Mouse (Mus musculus): Measurements from ENCODE around the gene Zfp422.
A peak's percentile ranks its signal among the peaks of the same experiment; 100 is the strongest.

The Zfp422 gene

DNA sequence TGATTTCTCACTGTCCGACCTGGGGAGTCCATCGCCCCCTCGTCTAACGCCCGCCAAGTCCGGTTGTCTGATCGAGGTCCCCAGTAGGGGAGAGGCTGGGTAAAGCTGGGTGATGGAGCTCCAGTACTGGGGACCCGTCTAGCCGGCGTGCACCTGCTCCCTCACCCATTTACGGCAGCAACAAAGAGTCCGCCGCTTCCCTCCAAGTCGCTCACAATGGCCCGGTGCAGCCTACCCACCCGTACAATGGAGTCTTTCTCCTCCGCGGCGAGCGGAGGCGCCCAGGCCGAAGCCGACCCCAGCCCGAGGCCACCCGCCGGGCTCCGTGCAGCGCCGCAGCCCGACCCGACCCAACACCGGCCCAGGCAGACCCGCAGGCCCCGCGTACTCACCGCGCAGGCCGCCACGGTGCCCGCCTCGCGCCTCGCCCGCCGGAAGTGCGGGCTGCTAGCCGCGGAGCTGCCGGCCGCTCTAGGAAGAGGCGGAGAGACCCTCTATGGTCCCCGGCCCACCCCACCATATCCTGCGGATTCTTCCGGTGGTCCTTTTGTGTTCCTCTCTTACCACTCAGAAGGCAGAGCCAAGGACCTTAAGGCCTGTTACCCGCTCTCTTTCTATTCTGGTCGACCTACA is at the start of gene Zfp422:
TSS of gene Zfp422 (minus strand) at position 461 of the 633 bp plus-strand sequence.
- peak; percentile 34 for DNase-seq (ENCODE audit: low read depth, low spot score)

DNA sequence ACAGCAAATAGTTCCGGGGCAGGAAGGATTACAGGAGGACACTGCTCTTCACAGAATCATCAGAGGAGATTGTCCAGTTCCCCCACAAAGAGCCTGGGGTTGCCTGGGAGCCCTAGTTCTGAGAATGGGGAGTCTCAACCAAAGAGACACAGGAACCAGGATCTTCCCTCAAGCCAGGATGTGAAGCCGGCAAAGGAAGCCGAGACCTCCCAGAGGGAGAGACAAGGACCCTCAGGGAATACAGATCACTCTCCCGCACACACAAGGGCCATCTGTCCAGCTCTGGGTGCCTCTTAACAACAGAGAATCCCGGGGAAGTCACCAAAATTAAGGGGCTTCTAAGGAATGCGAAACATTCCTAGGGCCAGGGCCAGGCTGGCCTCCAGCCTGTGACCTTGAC is 48.5 kb upstream of the Zfp422 start:
- no peak for DNase-seq (ENCODE audit: low read depth, low spot score)

DNA sequence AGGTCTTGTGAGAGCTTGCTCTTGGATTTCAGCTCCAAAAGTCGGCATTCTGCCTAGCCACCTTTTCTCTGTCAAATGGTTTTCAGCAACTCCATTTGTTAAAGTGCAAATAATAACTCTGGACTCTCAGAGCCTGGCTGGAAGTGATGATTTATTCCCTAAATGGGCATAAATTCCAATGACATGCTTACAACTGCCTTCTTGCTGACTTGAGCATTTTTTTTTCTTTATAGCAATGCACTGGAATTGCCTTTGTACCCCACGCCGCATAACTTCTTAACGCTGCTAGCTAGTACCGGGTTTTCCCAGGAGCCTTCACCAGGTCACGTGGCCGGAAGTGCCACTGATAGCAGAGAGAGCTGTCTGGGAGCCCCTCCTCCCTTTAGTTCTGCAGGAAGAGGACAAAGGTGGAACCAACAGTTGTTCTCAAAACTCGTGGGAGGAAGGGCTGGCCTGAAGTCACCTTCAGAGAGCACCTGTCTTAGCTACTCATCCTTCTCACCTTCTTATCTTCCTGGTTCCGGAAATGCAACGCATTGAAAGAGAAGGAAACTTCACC is 47.6 kb upstream of the Zfp422 start:
- DNase-seq (ENCODE audit: low read depth, low spot score) = no peak

DNA sequence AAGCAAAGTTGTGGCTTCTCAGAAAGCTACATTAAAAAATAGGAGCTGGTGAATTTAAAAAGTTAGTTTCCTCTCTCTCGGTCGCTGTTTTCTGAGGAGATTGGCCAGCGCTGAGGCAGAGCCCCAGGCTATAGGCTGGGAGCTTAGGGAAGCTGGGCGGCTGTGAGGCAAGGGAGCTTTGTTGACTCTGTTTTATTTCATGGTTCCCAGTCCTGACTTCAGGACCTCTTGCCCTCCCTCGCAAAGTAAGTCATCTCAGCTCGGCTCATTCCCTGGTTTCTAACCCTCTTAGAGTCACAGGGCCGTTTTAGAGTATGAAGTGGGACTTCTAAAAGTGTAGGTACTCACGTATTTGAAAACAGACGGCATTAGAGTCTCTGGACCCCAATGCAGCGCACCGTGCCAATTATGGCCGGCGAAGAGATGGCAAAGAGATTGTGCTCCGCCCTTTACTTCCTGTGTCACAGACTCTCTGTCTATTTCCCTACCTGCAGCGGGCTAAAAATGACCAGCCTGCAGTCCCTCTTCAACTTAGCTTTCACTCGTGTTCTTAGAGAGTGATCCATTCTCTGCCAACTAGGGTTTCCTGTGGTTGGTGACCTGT is 45.6 kb upstream of the Zfp422 start:
- DNase-seq (ENCODE audit: low read depth, low spot score) = no peak

DNA sequence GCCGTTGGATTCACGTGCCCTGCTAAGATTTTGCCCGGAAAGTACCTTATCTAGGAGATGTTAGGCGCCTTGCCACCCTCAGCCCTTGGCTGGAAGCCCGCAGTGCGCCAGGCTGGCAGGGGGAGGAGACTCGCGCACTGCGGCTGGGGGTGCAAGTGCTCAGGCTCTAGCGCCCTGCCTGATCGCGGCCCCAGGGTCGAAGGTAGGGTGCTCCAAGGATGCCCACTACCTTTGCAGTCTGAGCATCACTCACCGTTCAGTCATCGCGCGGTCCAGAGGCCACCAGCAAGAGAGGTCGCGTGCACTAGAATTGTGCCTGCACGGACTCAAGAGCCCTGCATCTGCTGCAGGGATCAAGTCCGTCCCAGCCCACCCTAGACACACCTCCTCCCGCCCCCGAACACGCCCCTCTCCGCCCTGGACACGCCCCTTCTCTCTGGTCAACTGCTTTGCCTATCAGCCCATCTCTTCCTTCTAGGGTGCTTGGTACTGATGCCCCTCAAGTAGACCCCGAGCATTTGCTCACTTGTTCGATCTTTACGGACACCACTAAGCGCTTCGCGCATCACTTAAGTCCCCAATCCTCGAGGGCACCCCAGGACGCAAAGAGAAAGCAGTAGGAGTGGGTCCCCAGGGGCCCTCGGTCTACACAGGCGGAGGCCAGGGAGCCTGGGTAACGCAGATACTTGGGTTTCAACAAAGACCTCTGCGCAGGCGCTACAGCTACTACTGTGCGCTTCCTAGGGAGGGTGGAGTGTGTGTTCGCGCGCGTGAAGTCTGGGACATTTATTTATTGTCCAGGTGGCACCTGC is 44.9 kb upstream of the Zfp422 start, which contains the start of gene Rassf4:
TSS of gene Rassf4 (minus strand) at position 482 of the 812 bp plus-strand sequence.
- peak; percentile 76 for DNase-seq (ENCODE audit: low read depth, low spot score)

DNA sequence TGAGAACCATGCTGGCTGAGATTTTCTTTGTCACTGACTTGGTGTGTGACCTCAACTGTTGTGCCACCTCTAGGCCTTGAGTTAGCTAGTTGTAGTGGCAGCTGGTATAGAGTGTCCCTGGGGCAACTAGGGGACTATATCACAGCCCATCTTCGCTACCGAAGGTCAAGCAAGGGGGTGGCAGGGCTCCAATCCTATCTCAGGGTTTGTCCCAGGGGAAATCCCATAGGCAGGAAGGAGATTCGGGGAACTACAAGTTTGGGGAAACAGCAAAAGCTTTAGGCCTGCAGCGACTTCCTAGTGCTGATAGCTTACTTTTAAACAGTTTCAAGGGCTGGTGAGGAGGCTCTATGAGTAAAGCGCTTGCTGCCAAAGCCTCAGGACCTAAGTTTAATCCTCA is 43.5 kb upstream of the Zfp422 start:
- no peak for DNase-seq (ENCODE audit: low read depth, low spot score)

DNA sequence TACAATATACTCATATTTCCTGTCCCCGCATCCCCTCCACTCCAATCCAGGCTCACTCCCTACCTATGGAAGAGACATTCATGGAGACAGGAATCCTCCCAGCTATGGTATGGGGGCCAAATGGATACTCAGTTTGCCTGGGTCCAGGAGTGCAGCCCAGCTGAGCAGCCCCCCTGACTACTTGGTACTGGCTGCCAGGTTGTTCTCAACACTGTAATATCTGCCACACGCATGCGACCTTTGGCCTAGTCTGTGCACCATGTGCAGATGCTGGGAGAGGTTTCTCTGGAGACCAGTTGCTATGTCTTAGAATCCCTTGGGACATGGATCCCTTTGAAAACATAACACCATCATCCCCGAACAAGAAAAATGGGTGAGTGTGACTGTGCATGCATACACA is 43.0 kb upstream of the Zfp422 start:
- no peak for DNase-seq (ENCODE audit: low read depth, low spot score)

DNA sequence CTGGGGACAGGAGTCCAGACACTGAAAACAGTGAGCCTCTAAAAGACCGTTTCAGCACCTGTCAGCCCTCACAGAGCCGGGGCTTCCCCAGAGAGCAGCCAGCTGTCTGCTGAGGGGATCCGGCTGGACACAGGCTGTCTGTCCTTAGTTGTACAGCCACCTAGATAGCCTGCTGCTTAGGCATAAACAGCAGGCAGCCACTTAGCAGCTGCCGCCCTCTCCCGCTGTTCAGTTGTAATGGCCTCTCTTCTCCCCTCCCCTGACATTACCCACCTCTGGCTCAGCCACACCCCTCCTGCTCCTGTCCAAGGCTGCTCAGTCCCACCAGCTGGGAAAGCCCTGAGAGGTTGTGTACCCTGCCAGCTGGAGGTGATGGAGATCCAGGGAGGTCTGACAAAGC is 42.2 kb upstream of the Zfp422 start:
- peak; percentile 33 for DNase-seq (ENCODE audit: low read depth, low spot score)

DNA sequence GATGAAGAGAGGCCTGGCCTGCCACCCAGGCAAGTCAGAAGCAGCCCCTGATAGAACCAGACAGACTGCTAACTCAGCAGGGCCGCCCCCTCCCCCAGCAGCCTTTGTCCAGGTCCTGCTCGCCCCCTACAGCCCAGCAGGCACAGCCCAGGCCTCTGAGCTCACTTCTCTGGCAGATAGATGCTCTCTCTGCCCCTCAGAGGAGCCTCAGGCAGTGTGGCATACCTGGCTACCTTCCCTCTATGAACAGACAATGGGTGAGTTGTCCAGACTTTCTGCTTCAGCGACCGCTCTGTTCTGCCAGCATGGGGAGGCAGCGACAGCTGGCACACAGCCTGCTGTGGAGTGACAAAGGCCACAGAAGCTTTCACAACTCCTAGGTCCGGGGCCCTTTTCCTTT is 41.3 kb upstream of the Zfp422 start:
- no peak for DNase-seq (ENCODE audit: low read depth, low spot score)

DNA sequence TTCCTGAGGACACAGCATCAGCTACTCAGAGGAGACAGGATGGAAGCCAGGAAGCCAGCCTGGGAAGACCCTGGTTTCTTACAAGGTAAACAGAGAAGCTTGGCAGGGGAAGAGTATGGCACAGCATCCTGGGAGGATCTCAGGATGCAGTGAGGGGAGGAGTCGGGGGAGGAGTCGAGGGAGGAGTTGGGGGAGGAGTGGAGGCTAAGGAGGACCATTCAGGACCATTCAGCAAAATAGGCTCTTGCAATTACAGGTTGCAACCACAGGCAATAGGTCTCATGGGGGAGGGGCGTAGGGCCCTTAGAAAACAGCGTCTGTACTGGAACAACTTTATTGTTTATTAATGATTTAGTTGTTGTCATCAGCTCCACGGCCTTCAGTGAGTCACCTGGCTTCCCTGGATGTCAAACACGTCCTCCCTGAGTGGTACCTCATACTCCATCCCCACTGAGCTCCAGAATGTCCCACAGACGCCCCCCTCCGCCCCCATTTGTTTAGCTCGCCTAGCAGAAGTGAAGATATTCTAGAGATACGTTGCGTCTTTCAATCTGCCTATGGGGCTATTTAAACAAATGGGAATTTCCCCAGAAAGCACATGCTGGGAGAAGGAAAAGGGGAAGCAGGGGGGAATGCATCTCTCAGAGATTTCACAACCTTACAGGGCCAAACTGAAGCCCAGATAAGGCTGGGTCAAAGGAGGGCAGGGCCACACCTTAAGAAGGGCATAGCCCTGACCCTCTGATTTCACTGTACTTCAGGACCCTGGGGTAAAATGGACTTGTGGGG is 40.1 kb upstream of the Zfp422 start:
- DNase-seq (ENCODE audit: low read depth, low spot score) = peak; percentile 33

DNA sequence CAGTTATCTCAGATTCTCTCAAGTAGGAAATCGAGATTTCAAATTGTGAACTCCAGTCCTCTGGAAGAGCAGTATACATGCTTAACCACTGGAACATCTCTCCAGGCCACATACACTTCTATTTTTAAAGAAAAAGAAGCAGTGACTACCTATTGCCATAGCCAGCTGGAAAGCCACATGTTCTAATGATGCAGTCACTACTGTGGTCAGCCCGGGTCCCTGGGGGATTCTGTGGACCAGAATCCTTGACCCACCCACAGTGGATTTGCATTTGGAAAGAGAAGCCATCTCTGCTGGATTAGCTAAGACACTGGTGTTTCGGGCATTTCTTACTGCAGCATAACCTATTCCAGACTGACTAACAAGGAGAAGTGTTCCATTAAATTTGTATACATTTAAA is 38.6 kb upstream of the Zfp422 start:
- DNase-seq (ENCODE audit: low read depth, low spot score) = no peak

DNA sequence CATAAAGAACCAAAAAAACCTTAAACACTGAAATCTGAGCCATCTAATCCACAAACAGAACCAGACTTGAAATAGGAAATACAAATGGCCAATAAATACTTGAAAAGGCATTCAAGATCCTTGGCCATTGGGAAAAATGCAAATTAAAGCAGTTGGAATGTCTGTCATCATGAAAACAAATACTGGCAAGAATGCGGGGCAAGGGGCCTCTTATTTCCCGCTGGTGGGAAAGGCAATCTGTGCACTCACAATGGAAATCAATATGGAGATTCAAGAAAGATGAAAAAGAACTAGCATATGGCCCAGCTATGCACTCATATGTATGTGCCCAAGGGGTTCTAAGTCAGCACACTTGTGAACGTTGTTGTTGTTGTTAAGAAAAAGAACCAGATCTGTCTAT is 38.1 kb upstream of the Zfp422 start:
- DNase-seq (ENCODE audit: low read depth, low spot score) = no peak

DNA sequence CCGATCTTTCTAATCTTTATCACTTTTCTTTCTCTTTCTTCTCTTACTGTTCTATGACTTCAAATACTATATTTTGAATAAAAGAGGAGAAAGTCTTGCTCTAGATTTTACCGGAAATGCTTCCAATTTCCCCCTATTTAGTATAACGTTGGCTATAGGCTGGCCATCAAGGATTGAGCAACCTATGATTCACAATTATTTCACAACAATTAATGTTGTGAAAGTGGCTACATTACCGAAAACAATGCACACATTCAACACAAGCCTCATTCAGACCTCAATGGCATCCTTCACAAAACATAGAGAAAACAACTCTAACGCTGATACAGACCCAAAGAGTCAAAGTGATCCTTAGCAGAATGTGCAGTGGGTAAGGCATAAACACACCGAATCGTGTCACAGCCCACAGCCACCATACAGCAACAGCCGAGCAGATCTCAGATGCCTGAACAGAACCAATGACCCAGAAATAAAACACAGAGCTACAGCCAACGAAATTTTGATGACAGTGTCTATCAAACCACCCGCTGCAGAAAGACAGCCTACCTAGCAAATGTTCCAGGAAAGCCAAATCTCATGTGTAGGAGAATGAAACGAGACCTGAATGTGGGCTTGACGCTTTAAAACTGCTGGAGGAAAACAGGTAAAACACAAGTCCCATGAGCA is 37.4 kb upstream of the Zfp422 start:
- DNase-seq (ENCODE audit: low read depth, low spot score) = no peak

DNA sequence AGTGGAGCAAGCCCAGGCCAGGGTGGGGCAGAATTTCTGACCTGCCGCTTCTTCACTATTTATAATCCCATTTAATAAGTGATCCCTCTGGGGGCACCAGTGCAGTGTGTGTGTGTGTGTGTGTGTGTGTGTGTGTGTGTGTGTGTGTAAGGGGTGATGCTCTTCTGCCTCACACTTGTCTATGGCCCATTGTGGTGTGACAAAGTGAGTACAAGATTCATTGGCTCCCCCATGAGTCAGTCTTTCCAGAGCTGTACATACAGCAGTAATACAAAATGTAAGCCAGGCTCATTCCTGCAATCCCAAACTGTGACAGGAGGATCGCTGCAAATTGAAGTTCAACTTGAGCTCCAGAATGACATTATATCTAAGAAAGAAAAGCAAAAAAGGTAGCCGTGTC is 36.0 kb upstream of the Zfp422 start:
- DNase-seq (ENCODE audit: low read depth, low spot score) = no peak

DNA sequence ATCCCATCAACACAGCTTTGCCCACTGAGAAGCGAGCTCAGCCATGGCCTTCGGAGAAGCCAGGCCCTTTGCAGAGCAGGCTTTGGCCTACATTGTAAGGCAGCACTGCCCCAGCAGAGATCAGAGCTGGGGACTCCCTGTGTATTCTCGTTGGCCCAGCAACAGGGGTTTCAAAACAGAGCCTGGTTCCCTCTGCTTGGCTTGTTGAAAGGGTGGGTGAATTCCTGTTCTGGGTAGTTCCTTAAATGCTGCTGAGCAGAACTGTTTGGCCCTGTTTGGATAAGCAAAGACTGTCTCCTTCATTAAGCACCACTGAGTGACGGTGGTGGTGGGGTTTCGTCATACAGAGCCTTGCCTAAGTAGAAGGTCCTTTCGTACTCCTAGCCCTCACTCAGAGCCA is 35.2 kb upstream of the Zfp422 start:
- no peak for DNase-seq (ENCODE audit: low read depth, low spot score)

DNA sequence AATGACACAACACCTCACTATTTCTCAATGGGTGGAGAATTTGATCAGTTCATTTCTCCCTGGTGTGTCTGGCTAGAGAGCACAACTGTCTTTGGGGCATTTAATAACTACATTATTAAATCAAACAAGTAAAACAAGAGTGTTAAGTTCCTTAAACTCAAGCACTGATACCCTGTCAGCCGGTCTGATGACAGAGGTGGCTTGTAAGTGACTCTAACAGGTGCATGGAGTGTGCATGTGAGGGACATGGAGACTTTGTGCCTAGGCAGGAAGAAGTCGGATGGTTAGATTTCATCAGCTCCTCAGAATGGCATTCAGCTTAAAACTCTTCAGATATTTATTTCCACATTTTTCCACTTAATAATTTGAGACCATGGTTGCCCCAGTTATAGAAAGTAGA is 34.6 kb upstream of the Zfp422 start:
- no peak for DNase-seq (ENCODE audit: low read depth, low spot score)

DNA sequence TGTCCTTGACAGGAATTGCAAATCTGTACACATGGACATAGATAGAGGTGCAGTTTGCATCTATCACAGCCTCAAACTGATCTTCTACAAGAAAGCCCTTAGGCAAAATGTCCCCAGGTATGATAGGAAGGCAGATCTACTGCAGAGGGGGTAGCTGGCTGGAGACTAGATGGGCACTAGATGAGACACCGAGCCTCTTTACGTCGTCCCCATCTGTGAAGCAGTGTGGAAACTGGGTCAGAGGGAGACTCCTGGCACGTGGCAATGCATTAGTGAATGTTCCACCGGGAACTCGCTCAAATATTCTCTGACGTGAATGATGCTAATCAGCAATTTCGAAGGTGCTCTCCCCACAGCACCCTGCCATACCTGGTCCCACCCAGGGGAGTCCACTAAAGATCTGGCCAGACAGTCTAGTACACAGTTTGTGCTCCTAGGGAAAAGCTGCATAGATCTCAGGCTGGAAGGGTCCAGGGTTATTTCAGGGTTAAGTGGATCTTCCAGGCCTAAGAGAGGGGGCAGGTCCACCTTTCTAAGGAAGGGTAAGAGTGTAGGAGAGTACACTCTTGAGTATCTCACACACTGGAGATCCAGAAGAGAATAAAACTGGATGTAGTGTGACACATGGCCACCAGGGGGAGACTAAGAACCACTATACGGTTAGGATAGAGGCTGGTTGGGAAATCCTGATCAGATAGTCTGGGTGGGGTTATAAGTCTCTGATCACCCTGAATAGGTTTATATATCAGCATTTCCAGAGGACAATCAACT is 25.1 kb upstream of the Zfp422 start:
- DNase-seq (ENCODE audit: low read depth, low spot score) = no peak

DNA sequence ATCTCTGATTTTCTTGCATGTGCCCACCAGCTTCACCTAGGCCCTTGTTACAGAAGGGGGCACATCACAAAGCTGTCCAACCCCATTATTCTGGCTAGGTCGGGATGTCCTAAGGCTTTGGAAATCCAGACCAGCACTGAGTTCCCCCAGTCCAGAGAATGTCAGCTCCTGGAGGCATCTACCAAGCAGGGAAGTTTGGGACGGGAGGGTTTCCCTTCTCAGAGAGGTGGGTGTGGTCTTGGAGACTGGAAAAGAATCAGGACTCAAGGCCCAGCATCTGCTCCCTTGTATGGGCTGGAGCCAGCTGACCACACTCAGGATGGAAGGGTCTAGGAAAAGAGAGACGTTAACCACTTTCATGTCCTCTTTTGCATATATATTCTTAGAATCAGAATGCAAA is 24.4 kb upstream of the Zfp422 start:
- DNase-seq (ENCODE audit: low read depth, low spot score) = no peak

DNA sequence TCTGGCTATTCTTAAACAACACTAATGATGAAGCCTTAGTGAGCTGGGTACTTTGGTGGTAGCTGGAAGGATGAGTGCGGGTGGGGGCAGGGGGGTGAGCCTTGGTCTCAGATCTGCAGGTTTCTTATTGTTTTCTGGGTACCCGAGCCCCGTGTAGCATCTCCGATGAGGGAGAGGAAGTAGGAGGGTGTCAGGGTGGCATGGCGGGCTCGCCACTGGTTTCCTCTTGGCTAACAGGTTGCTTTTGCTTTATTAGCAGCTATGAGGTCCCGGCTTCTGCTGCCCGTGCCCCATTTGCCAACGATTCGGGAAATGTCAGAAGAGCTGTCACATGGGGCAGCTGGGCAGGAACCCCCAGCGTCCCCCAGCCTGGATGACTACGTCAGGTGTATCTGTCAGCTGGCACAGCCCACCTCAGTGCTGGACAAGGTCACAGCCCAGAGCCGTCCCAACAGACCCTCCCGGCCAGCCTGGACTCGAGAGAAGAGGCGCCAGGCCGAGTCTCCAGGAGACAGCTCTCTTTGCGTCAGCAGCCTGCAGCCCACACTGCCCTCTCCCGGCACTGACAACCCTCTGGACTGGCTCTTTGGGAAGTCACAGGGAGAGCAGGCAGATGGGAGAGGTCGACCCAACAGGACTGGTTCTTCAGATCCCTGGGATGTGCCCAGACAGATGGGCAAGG is 22.8 kb upstream of the Zfp422 start:
- no peak for DNase-seq (ENCODE audit: low read depth, low spot score)

DNA sequence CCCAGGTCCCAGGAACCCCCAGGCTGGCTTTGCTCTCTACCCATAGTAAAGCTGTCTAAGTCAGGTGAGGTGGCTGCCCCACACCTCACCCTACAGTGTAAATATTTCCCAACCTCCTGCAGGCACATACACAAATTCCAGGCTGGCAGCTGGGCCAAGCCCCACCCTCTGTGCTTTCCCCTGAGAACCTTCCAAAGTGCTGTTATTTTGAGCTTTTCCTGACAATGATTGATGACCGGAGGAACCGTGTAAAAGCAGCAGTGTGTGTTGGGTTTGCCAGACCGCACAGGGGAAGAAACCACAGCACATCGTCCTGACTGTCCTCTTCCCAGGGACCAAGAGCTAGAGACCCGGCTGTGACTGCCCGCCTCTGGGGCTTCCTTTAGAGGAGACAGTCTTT is 21.6 kb upstream of the Zfp422 start, which contains the start of gene Depp1:
TSS of gene Depp1 (plus strand) at position 204 of the 400 bp plus-strand sequence.
- no peak for DNase-seq (ENCODE audit: low read depth, low spot score)

All from WW6 (cell line).